Mouse (Mus musculus) testis, adult 2 months (tissue): ENCODE data around the gene Wdr95. TPM values are rescaled to one million over a fixed set of nuclear protein-coding genes. Genes with fewer than 3 reads are reported as not detected.

Source experiments
- H3K27ac ChIP-seq: fragments of 200-500 bp; 2 replicates; pipeline ENCODE4 v1.5.1; 2012; ENCODE audit warnings: low read depth, low read length; ENCODE audit not compliant: control insufficient read depth, insufficient read depth
- H3K27me3 ChIP-seq: fragments of 200-500 bp; 2 replicates; pipeline ENCODE4 v1.6.1; 2012; ENCODE audit warnings: mild to moderate bottlenecking, low read length, moderate library complexity; ENCODE audit not compliant: control insufficient read depth, insufficient read depth
- H3K36me3 ChIP-seq: fragments of 200-500 bp; 2 replicates; pipeline ENCODE4 v1.6.1; 2012; ENCODE audit warnings: mild to moderate bottlenecking, low read length; ENCODE audit not compliant: control insufficient read depth, insufficient read depth
- H3K4me1 ChIP-seq: fragments of 200-500 bp; 2 replicates; pipeline ENCODE4 v1.6.1; 2012; ENCODE audit warnings: low read length; ENCODE audit not compliant: control insufficient read depth, insufficient read depth
- H3K4me3 ChIP-seq: fragments of 200-500 bp; 2 replicates; pipeline ENCODE4 v1.5.1; 2012; ENCODE audit warnings: low read depth, mild to moderate bottlenecking, low read length, moderate library complexity, mixed read lengths; ENCODE audit not compliant: control insufficient read depth
- CTCF ChIP-seq: fragments of 200-500 bp; IDR thresholded peaks from 2 replicates; pipeline ENCODE4 v1.5.1; 2012; ENCODE audit warnings: low read depth, mild to moderate bottlenecking, inconsistent platforms, low read length, moderate library complexity; ENCODE audit not compliant: control insufficient read depth, insufficient read depth, insufficient replicate concordance
- POLR2A ChIP-seq: fragments of 200-500 bp; IDR thresholded peaks from 2 replicates; pipeline ENCODE4 v1.6.1; 2012; ENCODE audit warnings: low read depth, mild to moderate bottlenecking, inconsistent platforms, low read length, moderate library complexity; ENCODE audit not compliant: control insufficient read depth
- polyA plus RNA-seq: library from polyadenylated mRNA; depleted of rRNA; stranded (reverse); fragments of >200 nt; gene quantifications from 2 replicates; pipeline ENCODE4 v1.2.3, GENCODE M21; 2012

Gene Wdr95
- polyA plus RNA-seq, 1 experiment, result 18.4 TPM

DNA sequence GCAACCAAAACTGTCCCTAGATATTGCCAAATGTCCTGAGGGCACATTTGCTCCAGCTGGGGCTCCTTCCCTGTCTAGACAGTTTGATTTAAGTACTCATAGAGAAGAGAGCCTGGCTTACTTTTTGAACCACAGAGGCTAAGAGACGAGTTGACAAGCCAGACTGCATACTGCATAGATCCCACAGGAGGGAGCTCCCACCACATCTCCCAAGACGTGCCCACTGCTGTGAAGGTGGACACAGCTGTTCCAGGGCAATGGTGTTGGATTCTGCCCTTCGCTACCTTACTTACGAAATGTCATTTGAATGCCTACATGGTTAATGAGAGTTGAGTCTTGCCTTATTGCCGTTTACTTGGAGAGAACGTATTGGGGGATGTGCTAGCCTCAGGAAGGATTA lies 113.9 kb downstream of the Wdr95 start:
- Histone ChIP-seq H3K4me1 (no peaks in the 10 kb centered on the region), H3K27ac (no peak overlapping the region), H3K4me3 (no peak overlapping the region), H3K27me3 (no peaks in the 10 kb centered on the region), H3K36me3 (no peaks in the 10 kb centered on the region)
- TF ChIP-seq CTCF (no peak; the same call in 1 of the 2 replicates), POLR2A (no peak)

DNA sequence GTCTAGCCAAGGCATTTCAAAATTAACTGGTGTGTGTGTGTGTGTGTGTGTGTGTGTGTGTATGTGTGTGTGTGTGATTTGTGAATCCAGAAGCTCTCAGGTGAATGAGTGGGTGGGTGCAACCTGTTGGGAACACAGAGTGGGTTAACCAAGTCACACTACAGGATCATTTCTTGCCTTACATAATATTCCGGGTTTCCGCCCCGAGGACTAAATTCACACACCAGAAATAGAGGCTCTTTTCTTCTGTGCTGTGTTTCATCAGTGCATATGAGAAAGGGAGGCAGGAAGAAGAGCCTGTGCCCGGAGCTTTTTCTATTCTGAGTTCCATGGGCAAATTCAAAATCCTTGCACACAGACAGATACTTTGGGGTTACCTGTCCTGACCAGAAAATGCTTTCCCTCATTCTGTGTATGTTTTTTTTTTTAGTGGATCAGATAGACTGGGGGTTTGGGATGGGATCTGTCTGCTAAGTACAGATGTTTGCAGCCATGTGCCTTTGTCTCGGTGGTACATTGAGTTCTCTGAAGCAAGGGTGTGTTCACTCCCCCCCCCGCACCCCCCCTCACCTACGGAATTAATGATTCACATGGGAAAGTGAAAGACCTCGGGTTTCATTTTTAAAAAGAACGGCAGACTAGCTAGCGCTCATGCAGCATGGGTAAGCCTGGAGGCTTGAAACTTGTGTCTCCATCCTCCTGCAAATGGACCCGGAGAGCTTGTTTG lies 114.5 kb downstream of the Wdr95 start:
- no peaks in the 10 kb centered on the region for H3K36me3 ChIP-seq
- no peaks in the 10 kb centered on the region for H3K4me1 ChIP-seq
- H3K27ac ChIP-seq, result no peak overlapping the region
- no peak overlapping the region for H3K4me3 ChIP-seq
- no peak for TF ChIP-seq CTCF
- no peak for TF ChIP-seq POLR2A
- H3K27me3 ChIP-seq, result no peaks in the 10 kb centered on the region

DNA sequence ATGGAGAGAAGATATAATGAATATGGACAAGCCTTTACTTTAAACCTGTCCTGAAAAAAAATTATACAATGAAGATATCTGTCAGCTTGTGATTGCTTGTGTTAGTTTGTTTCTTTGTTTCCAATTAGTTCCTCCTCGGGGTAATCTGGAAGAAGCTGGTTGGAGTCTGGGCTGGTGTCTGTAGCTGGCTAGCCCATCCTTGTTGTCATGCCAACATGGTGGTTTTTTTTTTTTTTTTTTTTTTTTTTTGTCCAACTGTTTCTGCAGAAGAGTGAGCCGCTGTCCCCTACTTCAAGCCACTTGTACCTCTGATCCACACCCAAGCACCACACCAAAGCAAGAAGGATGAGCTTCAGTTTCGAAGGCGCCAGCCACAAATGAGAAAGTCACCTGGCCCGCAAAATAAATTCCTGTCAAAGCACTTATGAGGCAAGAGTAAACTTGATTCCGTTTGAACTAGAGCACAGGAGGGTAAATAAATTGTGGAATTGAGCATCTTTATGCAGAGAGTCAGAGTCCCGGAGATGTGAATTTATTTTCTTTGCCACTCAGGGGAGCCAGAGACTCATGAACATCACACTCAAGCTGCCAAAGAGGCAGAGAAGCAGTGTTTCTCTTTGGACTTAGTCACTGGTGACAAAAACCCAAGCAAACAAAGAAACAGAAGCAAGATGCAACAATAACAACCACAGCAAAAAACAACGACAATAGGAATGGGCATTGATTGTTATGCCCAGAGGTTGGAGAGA lies 119.1 kb downstream of the Wdr95 start:
- TF ChIP-seq CTCF (no peak), POLR2A (no peak)
- H3K27ac ChIP-seq, result no peak overlapping the region
- H3K4me1 ChIP-seq, result no peaks in the 10 kb centered on the region
- H3K36me3 ChIP-seq, result no peaks in the 10 kb centered on the region
- no peaks in the 10 kb centered on the region for H3K27me3 ChIP-seq
- no peak overlapping the region for H3K4me3 ChIP-seq

DNA sequence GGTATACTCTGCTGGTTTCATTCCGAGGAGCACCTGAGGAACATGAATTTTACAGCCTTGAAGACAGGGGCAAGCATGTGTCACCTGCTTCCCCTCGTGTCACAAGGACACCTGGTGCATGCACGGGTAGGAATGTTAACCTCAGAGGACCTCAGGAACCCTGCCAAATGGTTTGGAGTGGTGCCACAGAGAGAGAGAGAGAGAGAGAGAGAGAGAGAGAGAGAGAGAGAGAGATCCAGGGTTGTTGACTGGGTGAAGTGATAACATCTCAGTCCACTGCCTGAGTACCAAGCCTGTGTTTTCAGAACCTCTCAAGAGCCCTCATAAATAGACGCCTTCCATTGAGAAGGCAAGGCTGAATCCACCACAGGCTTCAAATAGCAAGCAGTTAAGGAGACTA lies 119.7 kb downstream of the Wdr95 start:
- Histone ChIP-seq H3K4me3 (no peak overlapping the region), H3K4me1 (no peaks in the 10 kb centered on the region), H3K27ac (no peak overlapping the region), H3K27me3 (no peaks in the 10 kb centered on the region), H3K36me3 (no peaks in the 10 kb centered on the region)
- TF ChIP-seq POLR2A (no peak), CTCF (no peak)

DNA sequence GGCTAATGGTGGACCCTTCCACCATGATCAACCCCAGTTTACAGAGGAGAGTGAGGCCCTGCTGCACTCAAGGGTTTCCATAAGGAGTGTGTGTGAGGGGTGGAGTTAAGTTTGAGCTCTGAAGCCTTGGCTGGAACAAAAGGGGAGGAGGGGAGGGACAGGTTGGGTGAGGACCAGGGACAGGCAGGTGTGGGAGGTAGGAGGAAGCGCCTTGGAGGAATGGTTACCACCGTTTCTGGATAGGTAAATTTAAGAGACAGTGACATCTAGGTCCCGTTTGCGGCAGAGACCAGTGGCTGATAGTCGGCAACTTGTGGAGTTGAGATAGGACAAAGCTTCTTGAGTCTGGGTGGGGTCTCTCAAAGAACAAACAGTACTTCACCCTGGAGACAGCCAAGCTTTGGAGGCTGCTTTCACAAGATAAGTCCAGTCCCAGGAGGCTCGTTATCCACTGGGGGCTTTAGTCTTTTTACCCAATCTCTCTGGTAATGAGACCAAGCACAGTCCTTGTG lies 120.5 kb downstream of the Wdr95 start:
- no peaks in the 10 kb centered on the region for H3K4me1 ChIP-seq
- H3K4me3 ChIP-seq, result no peak overlapping the region
- TF ChIP-seq CTCF (no peak), POLR2A (no peak)
- H3K27ac ChIP-seq, result no peak overlapping the region
- no peaks in the 10 kb centered on the region for H3K36me3 ChIP-seq
- H3K27me3 ChIP-seq, result no peaks in the 10 kb centered on the region

DNA sequence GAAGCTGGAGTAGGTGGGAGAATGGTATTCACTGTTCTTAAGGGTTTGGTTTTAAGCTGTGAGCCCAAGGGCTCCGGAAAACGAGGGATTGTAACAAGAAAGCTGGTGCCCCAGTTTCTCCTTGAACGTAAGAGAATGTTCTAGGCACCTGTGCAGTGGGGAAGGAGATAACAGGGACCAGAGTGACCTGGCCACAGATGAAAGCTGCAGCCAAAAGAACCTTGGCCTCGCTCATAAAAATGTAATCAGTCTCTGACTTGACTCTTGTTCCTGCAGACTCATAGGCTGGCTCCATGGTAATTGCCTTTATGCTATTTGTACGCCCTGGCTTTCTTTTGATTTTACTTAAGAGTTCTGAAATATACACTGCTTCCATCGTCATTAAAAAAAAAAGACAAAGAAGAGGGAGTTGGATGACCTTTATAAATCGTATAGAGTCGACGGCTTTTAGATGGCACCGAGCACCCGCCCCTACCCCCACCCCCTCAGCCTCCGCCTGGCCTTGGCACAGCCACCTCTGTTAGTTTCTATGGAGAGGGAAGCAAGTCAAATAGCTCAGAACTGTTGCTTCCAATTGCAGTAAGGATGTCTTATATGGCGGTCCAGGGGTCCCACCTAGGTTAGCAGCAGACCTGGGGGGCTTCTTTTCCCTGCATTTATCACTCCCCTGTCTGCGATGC lies 121.2 kb downstream of the Wdr95 start:
- no peak overlapping the region for H3K4me3 ChIP-seq
- no peaks in the 10 kb centered on the region for H3K27me3 ChIP-seq
- H3K36me3 ChIP-seq, result no peaks in the 10 kb centered on the region
- no peaks in the 10 kb centered on the region for H3K4me1 ChIP-seq
- H3K27ac ChIP-seq, result no peak overlapping the region
- TF ChIP-seq CTCF, result no peak
- TF ChIP-seq POLR2A, result no peak

DNA sequence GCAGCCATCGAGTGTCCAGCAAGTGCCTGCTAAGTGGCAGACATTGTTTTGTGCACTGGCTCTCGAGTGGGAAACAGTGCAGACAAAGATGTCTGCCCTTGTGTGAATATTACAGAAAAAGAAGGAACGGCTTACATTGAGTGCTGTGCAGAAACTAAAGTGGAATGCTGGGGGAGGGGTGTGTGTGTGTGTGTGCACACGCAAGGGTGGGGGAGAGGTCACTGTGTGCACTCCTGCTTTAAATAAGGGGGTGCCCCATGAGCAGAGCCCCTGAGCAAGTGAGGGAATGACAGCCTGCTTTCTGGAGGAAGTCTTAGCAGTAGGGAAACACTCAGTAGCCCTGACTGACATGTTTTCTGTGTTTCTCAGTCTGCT lies 121.7 kb downstream of the Wdr95 start:
- Histone ChIP-seq H3K27me3 (no peaks in the 10 kb centered on the region), H3K4me1 (no peaks in the 10 kb centered on the region), H3K27ac (no peak overlapping the region), H3K36me3 (no peaks in the 10 kb centered on the region), H3K4me3 (no peak overlapping the region)
- TF ChIP-seq POLR2A (no peak), CTCF (no peak)
